Mouse (Mus musculus) hindbrain, embryonic 16.5 days (tissue): Measurements from ENCODE around the gene Gpx6. TPM values are rescaled to one million over a fixed set of nuclear protein-coding genes. Genes with fewer than 3 reads are reported as not detected.

Experiments
- ATAC-seq: fragments of 200-750 bp; cut with Nextera tagmentation; 2 replicates; pipeline ENCODE4 v1.8.0; 2017; ENCODE audit warnings: moderate TSS enrichment, moderate library complexity
- H3K27ac ChIP-seq: fragments of 300-500 bp; sonication (generic); 2 replicates; pipeline ENCODE4 v1.5.1; 2014; ENCODE audit warnings: low read depth, mild to moderate bottlenecking, control low read depth, low read length, moderate library complexity
- H3K27me3 ChIP-seq: fragments of 300-500 bp; sonication (generic); replicated peaks from 2 replicates; pipeline ENCODE4 v1.6.1; 2014; ENCODE audit warnings: low read length; ENCODE audit not compliant: control insufficient read depth, insufficient read depth
- H3K36me3 ChIP-seq: fragments of 300-500 bp; sonication (generic); 2 replicates; pipeline ENCODE4 v1.6.1; 2014; ENCODE audit warnings: mild to moderate bottlenecking, low read length, moderate library complexity, mixed read lengths; ENCODE audit not compliant: control insufficient read depth, insufficient read depth
- H3K4me1 ChIP-seq: fragments of 300-500 bp; sonication (generic); 2 replicates; pipeline ENCODE4 v1.6.1; 2014; ENCODE audit warnings: low read depth, low read length; ENCODE audit not compliant: control insufficient read depth, insufficient read depth
- H3K4me2 ChIP-seq: fragments of 300-500 bp; sonication (generic); 2 replicates; pipeline ENCODE4 v1.6.1; 2014; ENCODE audit warnings: mild to moderate bottlenecking, low read length, control low read depth, moderate library complexity
- H3K4me3 ChIP-seq: fragments of 300-500 bp; sonication (generic); 2 replicates; pipeline ENCODE4 v1.5.1; 2014; ENCODE audit warnings: mild to moderate bottlenecking, low read length, control low read depth, moderate library complexity
- H3K9ac ChIP-seq: fragments of 300-500 bp; sonication (generic); 2 replicates; pipeline ENCODE4 v1.6.1; 2014; ENCODE audit warnings: low read depth, mild to moderate bottlenecking, control low read depth, low read length, moderate library complexity
- H3K9me3 ChIP-seq: fragments of 300-500 bp; sonication (generic); 2 replicates; pipeline ENCODE4 v1.6.1; 2014; ENCODE audit warnings: mild to moderate bottlenecking, low read length, moderate library complexity; ENCODE audit not compliant: control insufficient read depth
- WGBS: fragments of 180-500 bp; shearing (Covaris S2); extraction: QIAGEN DNeasy Blood & Tissue Kit; methylation state at CpG from one replicate; pipeline ENCODE4 v1.1.7; 2014; 5-methylcytosine and 5-hydroxymethylcytosine counted together
- polyA plus RNA-seq: library from polyadenylated mRNA; unstranded; fragments of >200 nt; fragmentation: Nextera tagmentation; extraction: Ambion mirVana; gene quantifications from 2 replicates; pipeline ENCODE4 v1.2.1, GENCODE M21; 2015

Gpx6 gene
- polyA plus RNA-seq, 1 experiment from 2014 or later: 0.64 TPM

DNA sequence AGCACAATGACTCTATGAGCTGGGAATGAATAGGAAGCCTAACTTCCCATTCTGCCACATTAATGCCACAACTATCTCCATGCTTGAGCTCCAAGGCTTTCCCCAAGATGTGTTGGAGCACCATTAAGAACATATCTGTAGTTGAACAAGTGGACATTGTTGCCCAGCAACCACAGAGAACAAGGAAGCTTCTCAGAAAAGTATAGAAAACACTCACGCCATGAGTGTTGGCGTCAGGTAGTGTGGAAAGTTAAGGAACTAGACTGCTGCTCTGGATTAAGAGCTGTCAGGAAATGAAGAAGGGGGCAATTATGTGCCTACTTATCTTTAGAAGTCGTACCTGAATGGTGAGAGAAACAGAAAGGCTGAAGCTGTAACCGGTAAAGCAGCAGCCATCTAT is 2.0 kb downstream of the Gpx6 start:
- Histone ChIP-seq H3K4me1 (no peaks in the 10 kb centered on the region), H3K27ac (no peak overlapping the region), H3K27me3 (no peaks in the 10 kb centered on the region), H3K9ac (no peak overlapping the region), H3K4me2 (no peak overlapping the region), H3K4me3 (no peak overlapping the region), H3K36me3 (no peaks in the 10 kb centered on the region), H3K9me3 (no peaks in the 10 kb centered on the region)
- WGBS: 91% methylated on average over 4 of the region's 4 CpGs
- ATAC-seq: no peak

DNA sequence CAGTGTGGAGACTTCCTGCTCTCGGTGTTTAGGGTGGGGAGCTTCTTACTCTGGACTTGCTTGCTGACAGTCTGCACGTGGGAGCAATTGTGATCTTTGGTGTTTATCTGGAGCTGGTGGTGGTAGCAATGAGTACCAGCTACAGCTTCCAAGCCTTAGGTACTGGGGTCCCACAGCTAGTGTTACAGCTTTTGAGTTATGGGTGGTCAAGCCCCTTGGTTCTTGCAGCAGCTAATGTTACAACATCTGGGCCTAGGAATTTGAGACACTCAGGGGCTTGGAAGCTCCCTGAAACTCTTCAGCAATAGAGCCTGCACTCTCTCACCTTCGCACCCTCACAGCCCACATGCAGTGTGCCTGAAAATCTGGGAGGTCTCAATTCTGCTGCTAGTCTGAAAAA is 8.3 kb downstream of the Gpx6 start:
- no peaks in the 10 kb centered on the region for H3K27me3 ChIP-seq
- no peaks in the 10 kb centered on the region for H3K36me3 ChIP-seq
- no peak overlapping the region for H3K4me3 ChIP-seq
- H3K9me3 ChIP-seq: no peaks in the 10 kb centered on the region
- no peak overlapping the region for H3K27ac ChIP-seq
- H3K9ac ChIP-seq: no peak overlapping the region
- no peak for ATAC-seq
- no peaks in the 10 kb centered on the region for H3K4me1 ChIP-seq
- H3K4me2 ChIP-seq: no peak overlapping the region
- WGBS: 82% methylated on average over 3 of the region's 3 CpGs

DNA sequence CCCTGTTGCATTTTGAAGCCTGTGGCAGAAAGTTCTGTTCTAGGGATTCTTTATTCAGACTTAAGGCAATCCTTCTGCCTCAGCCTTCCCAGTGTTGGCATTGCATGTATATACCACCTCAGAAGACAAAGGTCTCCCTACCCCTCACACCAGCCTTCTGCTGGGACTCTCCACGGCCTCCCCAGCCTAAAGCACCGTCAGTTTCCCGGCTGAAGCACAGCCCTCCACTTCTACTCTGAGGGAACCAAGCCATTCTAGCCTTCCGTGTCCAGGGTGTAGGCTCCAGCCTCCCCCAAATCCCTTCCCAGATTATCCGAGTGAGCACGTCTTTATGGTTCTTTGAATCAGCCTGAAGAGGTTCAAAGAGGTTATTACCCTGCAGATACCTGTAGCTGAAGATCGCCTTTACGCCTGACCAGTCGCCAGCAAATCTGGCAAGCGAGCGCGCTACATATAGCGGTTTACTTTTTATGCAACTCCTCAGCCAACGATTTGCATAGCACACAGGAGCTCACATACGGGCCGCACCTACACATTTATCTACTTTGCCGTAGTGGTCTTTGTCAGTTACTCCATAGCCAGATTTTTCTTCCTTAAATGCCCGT is 10.1 kb downstream of the Gpx6 start:
- Histone ChIP-seq H3K4me2 (peak overlapping the region; percentile 60), H3K9ac (peak overlapping the region; percentile 42; the same call in 1 of the 2 replicates), H3K4me1 (no peaks in the 10 kb centered on the region; the same call in none of the 2 replicates), H3K36me3 (no peaks in the 10 kb centered on the region), H3K27me3 (no peaks in the 10 kb centered on the region), H3K27ac (no peak overlapping the region), H3K4me3 (peak overlapping the region; percentile 45), H3K9me3 (no peaks in the 10 kb centered on the region)
- 2% methylated on average over 18 of the region's 18 CpGs for WGBS
- ATAC-seq: peak; percentile 60

- no peak for ATAC-seq
- 14% methylated on average over 18 of the region's 18 CpGs for whole genome bisulfite sequencing
- H3K9ac ChIP-seq: no peak overlapping the region
Observed at GRCm38 (mm10) chr13:21322509-21323375, 10.8 kb downstream of the Gpx6 start.

GRCm38 (mm10) chr13:21323405-21323804 is 11.5 kb downstream of the Gpx6 start:
- 64% methylated on average over 6 of the region's 6 CpGs for WGBS
- no peak for ATAC-seq
- H3K9me3 ChIP-seq: no peaks in the 10 kb centered on the region
- no peak overlapping the region for H3K27ac ChIP-seq
- peak overlapping the region; percentile 45 for H3K4me3 ChIP-seq
- H3K36me3 ChIP-seq: no peaks in the 10 kb centered on the region
- peaks cover 7% of the 10 kb centered on the region for H3K4me1 ChIP-seq
- H3K27me3 ChIP-seq: no peaks in the 10 kb centered on the region
- H3K9ac ChIP-seq: no peak overlapping the region
- peak overlapping the region; percentile 60 for H3K4me2 ChIP-seq

More at GRCm38 (mm10) chr13:21322509-21323375, 10.8 kb downstream of the Gpx6 start:
- H3K27ac ChIP-seq: no peak overlapping the region
- H3K9me3 ChIP-seq: no peaks in the 10 kb centered on the region
- H3K4me1 ChIP-seq: peaks cover 6% of the 10 kb centered on the region
- H3K36me3 ChIP-seq: no peaks in the 10 kb centered on the region
- peak overlapping the region; percentile 60 for H3K4me2 ChIP-seq
- no peaks in the 10 kb centered on the region for H3K27me3 ChIP-seq
- peak overlapping the region; percentile 45 for H3K4me3 ChIP-seq

GRCm38 (mm10) chr13:21326191-21326590 is 14.3 kb downstream of the Gpx6 start:
- Histone ChIP-seq H3K4me2 (peak overlapping the region; percentile 89), H3K4me1 (peaks cover 7% of the 10 kb centered on the region), H3K9me3 (no peaks in the 10 kb centered on the region), H3K4me3 (peak overlapping the region; percentile 50; the same call in 1 of the 2 replicates), H3K9ac (no peak overlapping the region), H3K27me3 (no peaks in the 10 kb centered on the region), H3K36me3 (no peaks in the 10 kb centered on the region), H3K27ac (no peak overlapping the region)
- WGBS: 7% methylated on average over 4 of the region's 4 CpGs
- peak; percentile 17; the same call in 1 of the 2 replicates for ATAC-seq

DNA sequence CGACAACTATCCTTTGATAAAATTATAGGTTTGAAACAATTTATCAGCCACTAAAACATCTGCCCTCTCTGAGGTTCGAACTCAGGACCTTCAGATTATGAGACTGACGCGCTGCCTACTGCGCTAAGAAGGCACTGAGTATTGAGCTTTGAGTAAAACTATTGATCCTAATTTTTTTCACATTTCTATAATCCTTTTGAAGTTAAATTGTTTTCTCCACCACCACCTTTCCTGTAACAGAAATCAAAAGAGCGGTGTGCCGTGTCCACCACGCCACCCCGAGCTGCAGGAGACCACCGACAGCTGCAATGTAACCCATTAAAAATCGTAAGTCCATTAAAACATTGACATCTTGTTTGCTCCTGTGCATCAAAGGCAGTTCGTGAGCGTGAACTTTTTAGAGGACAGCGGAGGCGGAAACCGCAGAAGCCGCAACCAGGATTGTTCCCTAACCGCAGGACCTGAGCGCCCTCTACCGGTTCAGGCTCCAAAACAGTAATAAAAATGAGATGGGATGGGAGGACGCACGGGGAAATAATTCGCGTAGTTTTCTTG is 14.8 kb downstream of the Gpx6 start:
- no peaks in the 10 kb centered on the region for H3K9me3 ChIP-seq
- peaks cover 7% of the 10 kb centered on the region for H3K4me1 ChIP-seq
- H3K27me3 ChIP-seq: no peaks in the 10 kb centered on the region
- no peak overlapping the region for H3K27ac ChIP-seq
- WGBS: under 1% methylated on average over 24 of the region's 24 CpGs
- peak overlapping the region; percentile 89 for H3K4me2 ChIP-seq
- H3K4me3 ChIP-seq: peak overlapping the region; percentile 50
- peak overlapping the region; percentile 53 for H3K9ac ChIP-seq
- peak; percentile 83 for ATAC-seq
- no peaks in the 10 kb centered on the region for H3K36me3 ChIP-seq

DNA sequence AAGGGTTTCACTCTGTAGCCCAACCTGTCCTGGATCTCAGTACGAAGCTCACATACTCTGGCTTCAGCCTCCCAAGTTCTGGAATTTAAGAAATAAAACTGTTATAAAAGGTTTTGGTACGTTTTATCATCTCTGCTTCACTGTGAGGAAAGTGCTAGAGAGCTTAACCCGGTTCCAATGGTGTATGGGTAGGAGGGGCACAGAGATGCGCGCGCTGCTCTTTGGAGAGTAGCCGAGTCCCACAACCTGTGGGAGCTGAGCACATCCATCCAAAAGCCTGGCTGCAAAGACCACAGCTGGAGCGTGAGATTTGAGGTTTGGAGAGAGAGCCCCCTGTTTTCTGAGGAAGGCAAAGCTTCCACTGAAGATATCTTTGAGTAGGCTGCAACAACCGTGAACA is 15.5 kb downstream of the Gpx6 start:
- peak overlapping the region; percentile 50 for H3K4me3 ChIP-seq
- no peak overlapping the region for H3K27ac ChIP-seq
- no peaks in the 10 kb centered on the region for H3K9me3 ChIP-seq
- no peaks in the 10 kb centered on the region for H3K36me3 ChIP-seq
- peak overlapping the region; percentile 48 for H3K9ac ChIP-seq
- peak overlapping the region; percentile 89 for H3K4me2 ChIP-seq
- no peaks in the 10 kb centered on the region for H3K27me3 ChIP-seq
- peak; percentile 38; the same call in 1 of the 2 replicates for ATAC-seq
- H3K4me1 ChIP-seq: peaks cover 7% of the 10 kb centered on the region
- under 1% methylated on average over 9 of the region's 9 CpGs for WGBS

- 91% methylated on average over 1 of the region's 1 CpGs for WGBS
- Histone ChIP-seq H3K4me3 (no peak within 1 kb of the TSS), H3K27ac (no peak within 1 kb of the TSS), H3K27me3 (no peaks in the 10 kb centered on the region), H3K4me1 (no peaks in the 10 kb centered on the region), H3K36me3 (no peaks in the 10 kb centered on the region), H3K9me3 (no peaks in the 10 kb centered on the region), H3K4me2 (no peak within 1 kb of the TSS), H3K9ac (no peak within 1 kb of the TSS)
- ATAC-seq: no peak
Observed at GRCm38 (mm10) chr13:21346610-21347009, 34.7 kb downstream of the Gpx6 start, which contains the start of gene Olfr1367. TSS of gene Olfr1367 (plus strand) at chr13:21346910.
